Comparison of ENCODE assay signal across 8 mouse cellular contexts in the genomic region with DNA sequence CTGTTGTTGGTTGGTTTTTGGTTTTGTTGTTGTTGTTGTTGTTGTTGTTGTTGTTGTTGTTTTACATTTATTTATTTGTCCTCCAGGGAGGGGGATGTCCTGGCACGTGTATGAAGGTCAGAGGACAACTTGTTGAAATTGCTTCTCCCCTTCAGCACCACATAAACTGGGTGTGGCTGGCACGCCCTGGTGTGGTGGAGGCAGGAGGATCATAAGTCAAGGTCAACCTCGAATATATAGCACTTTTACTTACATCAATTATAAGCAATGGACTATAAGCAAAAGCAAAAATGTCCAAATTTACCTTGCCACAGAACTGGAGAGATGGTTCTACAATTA. TPM values are rescaled to one million over a fixed set of nuclear protein-coding genes. Genes with fewer than 3 reads are reported as not detected.
DNase-seq lines count a peak whose midpoint lies in the region; ATAC-seq and TF ChIP-seq lines count a peak whose summit lies in the region.

No protein-coding gene starts in this region.

- H3K4me2 ChIP-seq in heart, embryonic 14.5 days (ENCODE audit: low read length) = peak overlapping the region; percentile 70
- H3K4me2 ChIP-seq in hindbrain, postnatal 0 days (ENCODE audit: low read depth, low read length) = peak overlapping the region; percentile 61
- H3K4me2 ChIP-seq in midbrain, embryonic 15.5 days = peak overlapping the region; percentile 53

- DNase-seq in heart, postnatal 36 days = no peak
- peak; percentile 10 for DNase-seq in c-Kit-positive CD71-positive TER-119-positive erythroid progenitor cells, embryonic 14.5 days (ENCODE audit: low spot score)
- no peak for DNase-seq in hindbrain, postnatal 0 days (ENCODE audit: low spot score)
- no peak for DNase-seq in left cerebral cortex, postnatal 25 days (ENCODE audit: low spot score in 2 of 2)
- DNase-seq in kidney, adult 18-20 months = no peak
- no peak for DNase-seq in left cerebral cortex, postnatal 36 days (ENCODE audit: low spot score in 2 of 2)

- WGBS in heart, embryonic 14.5 days = 69% methylated on average over 3 of the region's 3 CpGs
- WGBS in hindbrain, postnatal 0 days = 76% methylated on average over 3 of the region's 3 CpGs
- WGBS in midbrain, embryonic 15.5 days = 81% methylated on average over 3 of the region's 3 CpGs

- H3K27ac ChIP-seq in heart, embryonic 14.5 days (replicated peaks in 1 of 2; ENCODE audit: control insufficient read depth in 1 of 2, insufficient read depth in 1 of 2, low read depth in 2 of 2, low read length in 2 of 2) = no peak overlapping the region
- peak overlapping the region; percentile 76; the same call in 1 of the 2 replicates for H3K27ac ChIP-seq in hindbrain, postnatal 0 days
- H3K27ac ChIP-seq in midbrain, embryonic 15.5 days = no peak overlapping the region

- no peak for TF ChIP-seq CTCF in hindbrain, postnatal 0 days (IDR thresholded peaks at IDR 0.05; ENCODE audit: low read depth)

- peaks cover 24% of the 10 kb centered on the region for H3K36me3 ChIP-seq in heart, embryonic 14.5 days (ENCODE audit: control insufficient read depth, insufficient read depth, low read length)
- H3K36me3 ChIP-seq in hindbrain, postnatal 0 days (ENCODE audit: insufficient read depth, low read length) = peaks cover 19% of the 10 kb centered on the region
- peaks cover 18% of the 10 kb centered on the region; the same call in 1 of the 2 replicates for H3K36me3 ChIP-seq in midbrain, embryonic 15.5 days (replicated peaks)

- intact Hi-C loops in heart, postnatal 36 days (cut with DNase I) = no loop called here
- intact Hi-C loops in left cerebral cortex, postnatal 25 days (cut with DNase I) = no loop called here
- intact Hi-C loops in left cerebral cortex, postnatal 36 days (cut with DNase I) = no loop called here

- H3K9me3 ChIP-seq in heart, embryonic 14.5 days (ENCODE audit: control insufficient read depth, low read length) = no peaks in the 10 kb centered on the region
- H3K9me3 ChIP-seq in hindbrain, postnatal 0 days (ENCODE audit: low read length) = no peaks in the 10 kb centered on the region
- no peaks in the 10 kb centered on the region for H3K9me3 ChIP-seq in midbrain, embryonic 15.5 days

- peak overlapping the region in 1 of 2 experiments; percentile 96; a peak in 3 of 4 replicates for H3K4me3 ChIP-seq in heart, embryonic 14.5 days (ENCODE audit: control insufficient read depth in 1 of 2, insufficient read depth in 1 of 2, low read depth in 1 of 2, low read length in 2 of 2)
- peak overlapping the region; percentile 98 for H3K4me3 ChIP-seq in hindbrain, postnatal 0 days (ENCODE audit: low read length)
- peak overlapping the region; percentile 94 for H3K4me3 ChIP-seq in midbrain, embryonic 15.5 days

- H3K4me1 ChIP-seq in heart, embryonic 14.5 days (ENCODE audit: control insufficient read depth in 2 of 2, insufficient read depth in 2 of 2, low read length in 2 of 2) = no peaks in the 10 kb centered on the region; a peak in 1 of 4 replicates
- H3K4me1 ChIP-seq in hindbrain, postnatal 0 days (ENCODE audit: insufficient read depth, low read length) = no peaks in the 10 kb centered on the region
- H3K4me1 ChIP-seq in midbrain, embryonic 15.5 days = peaks cover 12% of the 10 kb centered on the region

- ATAC-seq in heart, embryonic 14.5 days (ENCODE audit: insufficient number of reproducible peaks, insufficient read depth, low FRiP score, low read depth) = no peak
- no peak for ATAC-seq in hindbrain, postnatal 0 days
- peak; percentile 46; the same call in 1 of the 2 replicates for ATAC-seq in midbrain, embryonic 15.5 days (replicated peaks)

- no peaks in the 10 kb centered on the region for H3K27me3 ChIP-seq in heart, embryonic 14.5 days (ENCODE audit: control insufficient read depth, insufficient read depth, low read length)
- no peaks in the 10 kb centered on the region for H3K27me3 ChIP-seq in hindbrain, postnatal 0 days (ENCODE audit: insufficient read depth, low read length)
- no peaks in the 10 kb centered on the region for H3K27me3 ChIP-seq in midbrain, embryonic 15.5 days (replicated peaks)

- H3K9ac ChIP-seq in heart, embryonic 14.5 days (ENCODE audit: low read length) = no peak overlapping the region
- H3K9ac ChIP-seq in hindbrain, postnatal 0 days (replicated peaks; ENCODE audit: low read length) = 0 out of 2 replicates have a peak overlapping the region, but pooled peaks have one; percentile 82
- H3K9ac ChIP-seq in midbrain, embryonic 15.5 days = no peak overlapping the region

RNA-seq across cellular contexts. Expression of a gene that starts 0.6 kb away (rescaled TPM):
- 49.7 and 51.5 TPM in 2 replicates for polyA plus RNA-seq in heart, embryonic 14.5 days (2014; fragmentation: Nextera tagmentation; extraction: Ambion mirVana)
- total RNA-seq in heart, postnatal 36 days (2021) = 10 to 100 TPM; 30.4 to 30.5 TPM
- total RNA-seq in hindbrain, postnatal 0 days (2014; rRNA removed) = 38.7 and 52.0 TPM in 2 replicates
- 71.2 and 74.8 TPM in 2 replicates for polyA plus RNA-seq in hindbrain, postnatal 0 days (2015; fragmentation: Nextera tagmentation; extraction: Ambion mirVana)
- polyA plus RNA-seq in midbrain, embryonic 15.5 days (2015; fragmentation: Nextera tagmentation; extraction: Ambion mirVana) = 75.2 and 77.7 TPM in 2 replicates
- 10 to 100 TPM; 38.7 to 42.6 TPM for total RNA-seq in left cerebral cortex, postnatal 25 days (2021)
- total RNA-seq in left cerebral cortex, postnatal 36 days (2021) = 10 to 100 TPM; 43.0 to 45.0 TPM

RNA-seq across cellular contexts. Expression of a gene that starts 11.2 kb away (rescaled TPM):
- polyA plus RNA-seq in heart, embryonic 14.5 days (2014; fragmentation: Nextera tagmentation; extraction: Ambion mirVana) = not detected in 2 replicates
- total RNA-seq in heart, postnatal 36 days (2021) = not detected
- total RNA-seq in hindbrain, postnatal 0 days (2014; rRNA removed) = not detected in 2 replicates
- 0.39 and 0.54 TPM in 2 replicates for polyA plus RNA-seq in hindbrain, postnatal 0 days (2015; fragmentation: Nextera tagmentation; extraction: Ambion mirVana)
- not detected in 2 replicates for polyA plus RNA-seq in midbrain, embryonic 15.5 days (2015; fragmentation: Nextera tagmentation; extraction: Ambion mirVana)
- total RNA-seq in left cerebral cortex, postnatal 25 days (2021) = 1 to 10 TPM; 2.6 to 3.2 TPM
- 1 to 10 TPM; 2.2 to 3.8 TPM for total RNA-seq in left cerebral cortex, postnatal 36 days (2021)
